Mouse (Mus musculus): ENCODE measurements around the gene Itih1.

DNA sequence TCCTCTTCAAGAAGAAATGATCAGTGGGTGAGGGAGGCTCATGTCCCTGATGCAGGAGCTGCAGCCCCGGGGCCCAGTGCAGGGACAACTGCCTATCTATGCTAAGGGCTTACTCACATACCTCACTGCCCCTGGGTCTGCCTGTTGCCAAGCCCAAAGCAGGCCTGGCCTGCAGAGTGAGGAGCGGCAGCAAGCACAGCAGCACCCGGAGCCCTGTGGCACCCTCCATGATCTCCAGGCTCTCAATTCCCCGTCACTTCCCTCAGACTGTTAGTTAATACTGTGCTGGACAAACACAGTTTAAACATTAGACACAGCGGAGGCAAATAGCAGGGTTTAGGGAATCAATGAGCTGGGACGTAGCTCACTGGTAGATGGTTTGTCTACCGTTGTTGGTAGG, at the start of gene Itih1:
- TF ChIP-seq CTCF (IDR thresholded peaks at IDR 0.05; ENCODE audit: low read depth) (no peak), EP300 (IDR thresholded peaks at IDR 0.05; ENCODE audit: low read depth) (no peak)

All from liver, postnatal 0 days (tissue).